Mouse (Mus musculus): ENCODE measurements around the gene Jakmip3.

GRCm38 (mm10) chr7:139027136-139027535 is 86.6 kb downstream of the Jakmip3 start:
- no peak for TF ChIP-seq CTCF (IDR thresholded peaks at IDR 0.05; ENCODE audit: low read depth, low read length)
- TF ChIP-seq POLR2A (IDR thresholded peaks at IDR 0.05; ENCODE audit: borderline replicate concordance, low read depth, low read length): no peak

All from bone marrow macrophage, adult 2 months (primary cell).